Comparison of ENCODE assay signal across 8 mouse cellular contexts in the genomic region with DNA sequence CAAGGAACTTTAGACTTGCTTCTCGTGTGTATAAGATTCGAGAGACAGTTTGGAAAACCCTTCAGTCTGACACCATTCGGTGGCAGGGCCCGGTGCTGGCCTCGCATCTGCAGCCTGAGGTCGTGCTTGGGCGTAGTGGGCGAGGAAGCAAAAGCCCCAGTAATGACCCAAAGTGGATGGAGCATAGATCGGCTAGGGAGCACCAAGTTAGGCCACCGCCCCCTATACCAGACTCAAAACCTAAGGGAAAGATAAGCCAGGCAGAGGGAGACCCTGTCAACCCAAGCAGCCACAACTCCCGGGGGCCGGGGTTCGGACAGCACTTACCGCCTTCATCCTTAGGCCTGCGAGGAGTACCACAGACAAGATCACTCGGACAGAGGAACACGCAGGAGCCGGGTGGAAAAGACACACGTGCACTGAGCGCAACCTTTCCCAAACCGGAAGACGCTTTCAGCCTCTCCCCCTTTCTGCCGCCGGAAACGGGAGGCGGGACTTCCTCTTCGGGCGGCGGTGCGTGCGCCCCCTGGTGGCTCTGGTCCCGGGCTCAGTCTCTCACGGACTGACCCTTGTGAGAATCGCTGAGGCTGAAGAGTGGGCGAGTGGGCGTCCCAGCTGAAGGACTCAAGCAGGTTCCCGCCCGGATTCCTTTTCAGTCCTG. TPM values are rescaled to one million over a fixed set of nuclear protein-coding genes. Genes with fewer than 3 reads are reported as not detected.
DNase-seq lines count a peak whose midpoint lies in the region; ATAC-seq and TF ChIP-seq lines count a peak whose summit lies in the region.

Gene Noc3l (minus strand): TSS at position 472 of the 661 bp plus-strand sequence.

- H3K36me3 ChIP-seq in E14TG2a.4 (ENCODE audit: insufficient read depth, low read length): peaks cover 40% of the 10 kb centered on the region
- peaks cover 24% of the 10 kb centered on the region for H3K36me3 ChIP-seq in forebrain, embryonic 12.5 days (replicated peaks)
- peaks cover 14% of the 10 kb centered on the region for H3K36me3 ChIP-seq in liver, postnatal 0 days (replicated peaks; ENCODE audit: insufficient read depth, low read length)
- peaks cover 19% of the 10 kb centered on the region; the same call in 1 of the 2 replicates for H3K36me3 ChIP-seq in neural tube, embryonic 14.5 days (ENCODE audit: control insufficient read depth, insufficient read depth, low read length)

- no peaks in the 10 kb centered on the region for H3K9me3 ChIP-seq in E14TG2a.4 (ENCODE audit: low read length)
- H3K9me3 ChIP-seq in forebrain, embryonic 12.5 days: no peaks in the 10 kb centered on the region
- no peaks in the 10 kb centered on the region for H3K9me3 ChIP-seq in liver, postnatal 0 days (ENCODE audit: low read length)
- no peaks in the 10 kb centered on the region for H3K9me3 ChIP-seq in neural tube, embryonic 14.5 days (ENCODE audit: control insufficient read depth, low read length)

- peak; percentile 90 for DNase-seq in c-Kit-positive CD71-positive TER-119-positive erythroid progenitor cells, embryonic 14.5 days (ENCODE audit: low spot score)
- DNase-seq in heart, postnatal 10 days: peak; percentile 95 to 97
- peak; percentile 55 for DNase-seq in large intestine, adult 2 months (ENCODE audit: low read depth, low spot score)
- peak; percentile 96 for DNase-seq in liver, postnatal 0 days
- peak; percentile 98 for DNase-seq in testis, postnatal 10 days (ENCODE audit: low spot score)

- peaks cover 30% of the 10 kb centered on the region for H3K4me1 ChIP-seq in E14TG2a.4 (replicated peaks; ENCODE audit: low read depth, low read length)
- H3K4me1 ChIP-seq in forebrain, embryonic 12.5 days: peaks cover 14% of the 10 kb centered on the region
- H3K4me1 ChIP-seq in liver, postnatal 0 days (ENCODE audit: insufficient read depth): peaks cover 14% of the 10 kb centered on the region
- H3K4me1 ChIP-seq in neural tube, embryonic 14.5 days (ENCODE audit: control insufficient read depth, insufficient read depth, low read length): peaks cover 13% of the 10 kb centered on the region

- H3K4me2 ChIP-seq in forebrain, embryonic 12.5 days: peak within 1 kb of the TSS; percentile 90
- peak within 1 kb of the TSS; percentile 89 for H3K4me2 ChIP-seq in liver, postnatal 0 days (ENCODE audit: low read depth, low read length)
- H3K4me2 ChIP-seq in neural tube, embryonic 14.5 days (ENCODE audit: low read depth, low read length): peak within 1 kb of the TSS; percentile 86

- WGBS in forebrain, embryonic 12.5 days: under 1% methylated on average over 37 of the region's 38 CpGs
- under 1% methylated on average over 38 of the region's 38 CpGs for WGBS in large intestine, adult 2 months
- WGBS in liver, postnatal 0 days (ENCODE audit: insufficient replicate concordance): under 1% methylated on average over 33 of the region's 38 CpGs
- 1% methylated on average over 38 of the region's 38 CpGs for WGBS in neural tube, embryonic 14.5 days

- ATAC-seq in forebrain, embryonic 12.5 days (ENCODE audit: low FRiP score): peak; percentile 97
- peak; percentile 94 for ATAC-seq in liver, postnatal 0 days
- ATAC-seq in neural tube, embryonic 14.5 days (ENCODE audit: low read depth): peak; percentile 99

- intact Hi-C loops in heart, postnatal 10 days (cut with DNase I): loop anchor here (1.0 to 2.0 kb wide), 3 partner anchors 17 to 394 kb away; partner anchors contain the start of gene Tbc1d12

- peak within 1 kb of the TSS; percentile 81 for H3K9ac ChIP-seq in forebrain, embryonic 12.5 days
- H3K9ac ChIP-seq in liver, postnatal 0 days (replicated peaks): peak within 1 kb of the TSS; percentile 73
- peak within 1 kb of the TSS; percentile 63 for H3K9ac ChIP-seq in neural tube, embryonic 14.5 days (replicated peaks; ENCODE audit: low read depth, low read length)

- TF ChIP-seq CTCF in E14TG2a.4 (conservative IDR thresholded peaks at IDR 0.05; ENCODE audit: low read length): peak; percentile 56
- peak; percentile 100 for TF ChIP-seq CTCF in liver, postnatal 0 days (IDR thresholded peaks at IDR 0.05; ENCODE audit: low read depth)

- TF ChIP-seq EP300 in liver, postnatal 0 days (IDR thresholded peaks at IDR 0.05; ENCODE audit: low read depth): 0 out of 2 replicates have a peak, but pooled peaks have one; percentile 50

- no peaks in the 10 kb centered on the region for H3K27me3 ChIP-seq in E14TG2a.4 (ENCODE audit: insufficient read depth, low read length)
- H3K27me3 ChIP-seq in forebrain, embryonic 12.5 days: no peaks in the 10 kb centered on the region
- no peaks in the 10 kb centered on the region for H3K27me3 ChIP-seq in liver, postnatal 0 days (ENCODE audit: insufficient read depth, low read length)
- H3K27me3 ChIP-seq in neural tube, embryonic 14.5 days (ENCODE audit: control insufficient read depth, insufficient read depth, low read length): no peaks in the 10 kb centered on the region

- peak within 1 kb of the TSS; percentile 95 for H3K4me3 ChIP-seq in E14TG2a.4 (replicated peaks; ENCODE audit: low read length)
- H3K4me3 ChIP-seq in forebrain, embryonic 12.5 days (replicated peaks): peak within 1 kb of the TSS; percentile 80
- H3K4me3 ChIP-seq in liver, postnatal 0 days (ENCODE audit: low read depth, low read length): peak within 1 kb of the TSS; percentile 67
- peak within 1 kb of the TSS; percentile 62 for H3K4me3 ChIP-seq in neural tube, embryonic 14.5 days (ENCODE audit: low read depth, low read length)

- peak within 1 kb of the TSS; percentile 20; the same call in 1 of the 2 replicates for H3K27ac ChIP-seq in forebrain, embryonic 12.5 days
- peak within 1 kb of the TSS; percentile 78 for H3K27ac ChIP-seq in liver, postnatal 0 days (ENCODE audit: low read depth)
- H3K27ac ChIP-seq in neural tube, embryonic 14.5 days (ENCODE audit: low read depth, low read length): no peak within 1 kb of the TSS

RNA-seq across cellular contexts. Expression of gene Noc3l, which starts in this region (rescaled TPM):
- polyA plus RNA-seq in forebrain, embryonic 12.5 days (2016; fragmentation: Nextera tagmentation; extraction: Ambion mirVana): 9.8 and 11.8 TPM in 2 replicates
- 1 to 10 TPM; 8.0 to 8.9 TPM for total RNA-seq in heart, postnatal 10 days (2021)
- polyA plus RNA-seq in large intestine, adult 2 months (2012; rRNA removed): 2.9 and 3.3 TPM in 2 replicates
- polyA plus RNA-seq in liver, postnatal 0 days (2015; fragmentation: Nextera tagmentation; extraction: Ambion mirVana): 1.4 and 1.8 TPM in 2 replicates
- polyA plus RNA-seq in neural tube, embryonic 14.5 days (2014; fragmentation: Nextera tagmentation; extraction: Ambion mirVana): 6.2 and 6.5 TPM in 2 replicates
